ENCODE assay signal across 12 mouse cellular contexts in the genomic region with DNA sequence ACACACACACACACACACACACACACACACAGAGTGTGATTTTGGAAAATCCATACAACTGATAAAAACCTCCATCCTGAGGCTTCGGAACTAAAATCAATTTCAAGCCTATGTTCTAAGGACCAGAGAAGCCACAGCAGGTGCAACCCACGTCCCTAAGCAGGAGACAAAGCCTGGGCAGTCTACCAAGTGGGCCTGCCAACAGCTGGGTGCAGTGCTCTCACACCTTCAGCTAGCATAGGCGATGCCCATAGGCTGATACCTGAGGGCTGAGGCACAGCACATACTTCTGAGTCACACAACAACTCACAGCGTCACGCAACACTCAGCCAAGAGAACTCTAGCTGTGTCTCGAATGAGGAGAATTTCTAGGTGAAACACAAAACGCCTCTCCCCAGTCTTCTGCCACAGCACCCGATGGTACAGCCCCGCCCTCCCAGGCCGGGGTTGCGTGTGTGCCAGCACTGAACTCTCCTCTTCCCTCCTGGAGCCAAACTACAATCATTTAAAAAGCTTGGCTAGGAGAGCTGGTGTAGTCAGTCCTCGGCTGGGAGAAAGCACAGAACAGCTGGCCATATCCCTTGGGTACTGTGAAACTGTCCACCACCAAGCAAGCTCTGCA. TPM values are rescaled to one million over a fixed set of nuclear protein-coding genes. Genes with fewer than 3 reads are reported as not detected.
DNase-seq lines count a peak whose midpoint lies in the region; ATAC-seq and TF ChIP-seq lines count a peak whose summit lies in the region.
"Had no signal": no experiment of that assay in that cellular context is flagged by ENCODE, and none has a peak within 500 bp of the region (broad histone marks: within the 10 kb centered on the region; RNA-seq: fewer than 3 reads in every experiment).

No protein-coding gene starts in this region.

- DNase-seq in kidney, postnatal 10 days, result peak; percentile 45
- DNase-seq in kidney, adult 18-20 months, result no peak
- DNase-seq in cerebellum, adult 11-12 months, result peak; percentile 87
- peak; percentile 65 to 73 for DNase-seq in cerebellum, postnatal 10 days
- peak; percentile 54 for DNase-seq in limb, embryonic 14.5 days (ENCODE audit: low spot score)
- DNase-seq in c-Kit-positive CD71-positive TER-119-positive erythroid progenitor cells, embryonic 14.5 days (ENCODE audit: low spot score), result no peak
- DNase-seq in spleen, adult 12 weeks (ENCODE audit: low spot score), result no peak
- DNase-seq: adrenal gland, adult 2 months; right cerebral cortex, postnatal 4 days had no signal

- 78% methylated on average over 12 of the region's 12 CpGs for WGBS in limb, embryonic 14.5 days

- no peaks in the 10 kb centered on the region for H3K27me3 ChIP-seq in limb, embryonic 14.5 days (ENCODE audit: control insufficient read depth, insufficient read depth, low read length)
- H3K27me3 ChIP-seq: forebrain, embryonic 15.5 days had no signal

- no peak overlapping the region for H3K4me3 ChIP-seq in limb, embryonic 14.5 days (replicated peaks; ENCODE audit: low read length)
- H3K4me3 ChIP-seq: forebrain, embryonic 15.5 days had no signal

- peaks cover 26% of the 10 kb centered on the region for H3K36me3 ChIP-seq in limb, embryonic 14.5 days (ENCODE audit: control insufficient read depth, insufficient read depth, low read length)
- H3K36me3 ChIP-seq: forebrain, embryonic 15.5 days; G1E had no signal

- H3K4me1 ChIP-seq in limb, embryonic 14.5 days (ENCODE audit: control insufficient read depth, insufficient read depth, low read length), result peaks cover 4% of the 10 kb centered on the region; the same call in 1 of the 2 replicates

- no peak for TF ChIP-seq POLR2A in limb, embryonic 14.5 days (IDR thresholded peaks at IDR 0.05; ENCODE audit: borderline replicate concordance, extremely low read depth, insufficient read depth, insufficient read length)

- peak; percentile 57 for ATAC-seq in limb, embryonic 14.5 days (ENCODE audit: low FRiP score, low read depth)
- ATAC-seq: forebrain, embryonic 15.5 days had no signal

- no peak overlapping the region for H3K9ac ChIP-seq in limb, embryonic 14.5 days (ENCODE audit: low read depth, low read length, severe bottlenecking)
- H3K9ac ChIP-seq: forebrain, embryonic 15.5 days; liver, embryonic 14.5 days had no signal

- H3K9me3 ChIP-seq in limb, embryonic 14.5 days (ENCODE audit: control insufficient read depth, low read length), result no peaks in the 10 kb centered on the region
- H3K9me3 ChIP-seq: forebrain, embryonic 15.5 days; G1E had no signal

- H3K27ac ChIP-seq in limb, embryonic 14.5 days (replicated peaks; ENCODE audit: low read depth, low read length), result no peak overlapping the region
- H3K27ac ChIP-seq: forebrain, embryonic 15.5 days; liver, embryonic 14.5 days had no signal

- no peak overlapping the region for H3K4me2 ChIP-seq in limb, embryonic 14.5 days (replicated peaks; ENCODE audit: low read depth, low read length, severe bottlenecking)
- H3K4me2 ChIP-seq: forebrain, embryonic 15.5 days had no signal

RNA-seq across cellular contexts. Expression of a gene that starts 29.6 kb away (rescaled TPM):
- polyA plus RNA-seq in limb, embryonic 14.5 days (2012; rRNA removed), result 53.1 and 67.7 TPM in 2 replicates
- 49.8 and 54.8 TPM in 2 replicates for polyA plus RNA-seq in limb, embryonic 14.5 days (2014; fragmentation: Nextera tagmentation; extraction: Ambion mirVana)

Comparison
In these comparisons a context has a peak if more than half of its experiments do, and no peak if none do; other contexts are left out.
1. DNase-seq: peak in kidney, postnatal 10 days (single experiment), cerebellum, adult 11-12 months (single experiment), cerebellum, postnatal 10 days (2 of 2) and limb, embryonic 14.5 days (single experiment); none in kidney, adult 18-20 months (single experiment), c-Kit-positive CD71-positive TER-119-positive erythroid progenitor cells, embryonic 14.5 days (single experiment) and spleen, adult 12 weeks (single experiment).